Mouse (Mus musculus) cerebellum, adult 2 months (tissue): ENCODE measurements around the gene Isoc2a.

Experiments used
- CTCF ChIP-seq: fragments of 200-500 bp; IDR thresholded peaks from 2 replicates; pipeline ENCODE4 v1.5.1; 2011; ENCODE audit warnings: low read depth, mild to moderate bottlenecking, control low read depth, low read length, moderate library complexity, borderline replicate concordance; ENCODE audit not compliant: insufficient read depth
- POLR2A ChIP-seq: fragments of 200-500 bp; IDR thresholded peaks from 2 replicates; pipeline ENCODE4 v1.6.1; 2011; ENCODE audit warnings: low read length, control low read depth, borderline replicate concordance; ENCODE audit not compliant: insufficient read depth

- TF ChIP-seq CTCF = no peak
- TF ChIP-seq POLR2A = no peak
These were observed 45.0 kb downstream of the Isoc2a start, which contains the start of gene Nat14 for GRCm38 (mm10) chr7:4921824-4922482.
